Mouse (Mus musculus): ENCODE measurements around the gene Bbx. TPM values are rescaled to one million over a fixed set of nuclear protein-coding genes. Genes with fewer than 3 reads are reported as not detected.
A peak's percentile ranks its signal among the peaks of the same experiment; 100 is the strongest.

Gene Bbx
- total and polyA plus RNA-seq, 3 experiments: 6.5 to 36.0 (median 9.2) TPM

- peaks cover 15 to 18% of the 10 kb centered on the region in 2 experiments for H3K4me1 ChIP-seq (ENCODE audit: control insufficient read depth in 1 of 2, insufficient read depth in 2 of 2, low read length in 2 of 2)
- H3K4me3 ChIP-seq (ENCODE audit: control insufficient read depth in 1 of 2, insufficient read depth in 1 of 2, low read depth in 2 of 2, low read length in 2 of 2): no peak overlapping the region
- H3K36me3 ChIP-seq (ENCODE audit: control insufficient read depth in 1 of 2, insufficient read depth in 2 of 2, low read length in 2 of 2): peaks cover 0 to 37% of the 10 kb centered on the region in 2 experiments; a peak in 2 of 4 replicates
- TF ChIP-seq ETS1 (IDR thresholded peaks at IDR 0.05; ENCODE audit: low read depth, low read length): no peak
- TF ChIP-seq BHLHE40 (IDR thresholded peaks at IDR 0.05; ENCODE audit: borderline replicate concordance, low read depth, low read length): no peak
- TF ChIP-seq MAFK (IDR thresholded peaks at IDR 0.05; ENCODE audit: borderline replicate concordance, low read depth, low read length): no peak
- TF ChIP-seq RCOR1 (IDR thresholded peaks at IDR 0.05; ENCODE audit: low read depth, low read length): no peak
- TF ChIP-seq NRF1 (IDR thresholded peaks at IDR 0.05; ENCODE audit: insufficient read depth, low read depth, low read length, poor library complexity, severe bottlenecking): no peak
- TF ChIP-seq SMC3 (IDR thresholded peaks at IDR 0.05; ENCODE audit: low read depth, low read length): peak; percentile 73
- TF ChIP-seq TAL1 (IDR thresholded peaks at IDR 0.05; ENCODE audit: low read length): no peak
- TF ChIP-seq GABPA (IDR thresholded peaks at IDR 0.05; ENCODE audit: low read depth, low read length): no peak
- TF ChIP-seq TCF12 (IDR thresholded peaks at IDR 0.05; ENCODE audit: low read depth, low read length): no peak
- no peak for TF ChIP-seq ZMIZ1 (IDR thresholded peaks at IDR 0.05; ENCODE audit: low read depth, low read length)
- TF ChIP-seq CHD1 (IDR thresholded peaks at IDR 0.05; ENCODE audit: low read depth, low read length): no peak
- no peak for TF ChIP-seq JUND (IDR thresholded peaks at IDR 0.05; ENCODE audit: low read depth, low read length)
- peak in 2 of 3 experiments; percentile 43 to 68; a peak in 4 of 6 replicates for TF ChIP-seq CTCF (IDR thresholded peaks at IDR 0.05 in 2 of 3, conservative IDR thresholded peaks at IDR 0.05 in 1 of 3; ENCODE audit: control insufficient read depth in 1 of 3, insufficient read depth in 1 of 3, low read depth in 2 of 3, low read length in 3 of 3, poor library complexity in 1 of 3, severe bottlenecking in 1 of 3)
- no peak for TF ChIP-seq MYC (IDR thresholded peaks at IDR 0.05; ENCODE audit: low read depth, low read length)
- no peak for TF ChIP-seq EP300 (IDR thresholded peaks at IDR 0.05; ENCODE audit: low read depth in 1 of 2, low read length in 2 of 2)
- peak; percentile 38; the same call in 1 of the 2 replicates for TF ChIP-seq ZC3H11A (IDR thresholded peaks at IDR 0.05; ENCODE audit: low read depth, low read length)
- TF ChIP-seq CHD2 (IDR thresholded peaks at IDR 0.05; ENCODE audit: low read length): no peak
- no peak for TF ChIP-seq ZNF384 (IDR thresholded peaks at IDR 0.05; ENCODE audit: low read depth, low read length)
- no peak for TF ChIP-seq MXI1 (IDR thresholded peaks at IDR 0.05; ENCODE audit: low read depth, low read length)
- no peak for TF ChIP-seq E2F4 (IDR thresholded peaks at IDR 0.05; ENCODE audit: borderline replicate concordance, low read depth, low read length)
- no peak for TF ChIP-seq USF1 (IDR thresholded peaks at IDR 0.05; ENCODE audit: low read depth, low read length)
- peak; percentile 49 for TF ChIP-seq RAD21 (IDR thresholded peaks at IDR 0.05; ENCODE audit: low read depth, low read length)
- H3K9ac ChIP-seq (ENCODE audit: control insufficient read depth, low read depth, low read length, poor library complexity, severe bottlenecking): peak overlapping the region; percentile 14; the same call in 1 of the 2 replicates
- H3K27ac ChIP-seq (ENCODE audit: control insufficient read depth, low read depth, low read length): peak overlapping the region; percentile 31; the same call in 1 of the 2 replicates
- H3K27me3 ChIP-seq (ENCODE audit: control insufficient read depth in 1 of 2, insufficient read depth in 2 of 2, low read length in 2 of 2): no peaks in the 10 kb centered on the region
- DNase-seq (ENCODE audit: low read depth, low spot score): peak; percentile 73
- no peaks in the 10 kb centered on the region for H3K9me3 ChIP-seq (replicated peaks; ENCODE audit: insufficient read depth, low read length)
- H3K79me2 ChIP-seq (ENCODE audit: control insufficient read depth, insufficient read depth, low read length, poor library complexity): no peaks in the 10 kb centered on the region
These were observed 138.5 kb downstream of the Bbx start for GRCm38 (mm10) chr16:50293502-50294228.

Data from MEL (cell line).